Mouse (Mus musculus): ENCODE data around the gene Cracr2a.

Gene Cracr2a

DNA sequence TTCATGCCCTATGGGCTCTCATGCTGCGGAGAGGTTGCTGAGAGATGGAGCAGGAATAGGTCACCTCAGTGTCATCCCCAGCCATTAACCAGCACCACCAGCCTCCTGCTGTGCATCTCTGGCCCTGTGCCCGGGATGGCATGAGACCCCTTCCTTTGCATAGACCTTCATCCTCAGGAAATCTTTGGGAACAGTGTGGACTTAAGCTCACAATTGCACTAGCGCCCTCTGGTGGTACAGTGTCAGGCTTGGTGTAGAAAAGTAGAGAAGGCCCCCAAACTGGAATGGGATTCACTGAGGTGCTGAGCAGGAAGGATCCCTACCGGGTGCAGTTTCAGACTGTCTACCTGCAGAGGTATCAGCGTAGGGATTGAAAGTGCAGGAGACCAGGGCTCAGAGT lies 64.0 kb downstream of the Cracr2a start:
- peak; percentile 42 for DNase-seq (ENCODE audit: low spot score)

GRCm38 (mm10) chr6:127627453-127627852 lies 66.3 kb downstream of the Cracr2a start:
- no peak for DNase-seq (ENCODE audit: low spot score)

DNA sequence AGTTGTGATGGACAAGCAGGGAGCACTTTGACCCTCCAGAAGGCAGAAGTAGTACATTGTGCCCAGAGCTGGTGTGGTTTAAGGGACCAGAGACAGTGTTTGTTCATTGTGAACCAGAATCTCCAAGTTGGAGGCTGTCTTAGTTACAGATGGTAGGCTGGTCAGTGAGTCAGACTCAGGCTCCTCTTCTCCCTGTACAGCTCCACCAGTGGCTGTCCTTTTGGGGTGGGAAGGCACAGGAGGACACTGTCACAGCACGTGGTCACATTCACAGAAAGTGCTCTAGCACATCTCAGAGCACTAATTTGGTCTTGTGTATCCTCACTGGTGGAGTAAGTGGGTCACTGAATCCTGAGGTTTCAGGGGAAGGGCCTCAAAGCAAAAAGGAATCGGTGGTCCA lies 68.1 kb downstream of the Cracr2a start:
- DNase-seq (ENCODE audit: low spot score) = no peak

GRCm38 (mm10) chr6:127634858-127635257 lies 73.7 kb downstream of the Cracr2a start:
- no peak for DNase-seq (ENCODE audit: low spot score)

DNA sequence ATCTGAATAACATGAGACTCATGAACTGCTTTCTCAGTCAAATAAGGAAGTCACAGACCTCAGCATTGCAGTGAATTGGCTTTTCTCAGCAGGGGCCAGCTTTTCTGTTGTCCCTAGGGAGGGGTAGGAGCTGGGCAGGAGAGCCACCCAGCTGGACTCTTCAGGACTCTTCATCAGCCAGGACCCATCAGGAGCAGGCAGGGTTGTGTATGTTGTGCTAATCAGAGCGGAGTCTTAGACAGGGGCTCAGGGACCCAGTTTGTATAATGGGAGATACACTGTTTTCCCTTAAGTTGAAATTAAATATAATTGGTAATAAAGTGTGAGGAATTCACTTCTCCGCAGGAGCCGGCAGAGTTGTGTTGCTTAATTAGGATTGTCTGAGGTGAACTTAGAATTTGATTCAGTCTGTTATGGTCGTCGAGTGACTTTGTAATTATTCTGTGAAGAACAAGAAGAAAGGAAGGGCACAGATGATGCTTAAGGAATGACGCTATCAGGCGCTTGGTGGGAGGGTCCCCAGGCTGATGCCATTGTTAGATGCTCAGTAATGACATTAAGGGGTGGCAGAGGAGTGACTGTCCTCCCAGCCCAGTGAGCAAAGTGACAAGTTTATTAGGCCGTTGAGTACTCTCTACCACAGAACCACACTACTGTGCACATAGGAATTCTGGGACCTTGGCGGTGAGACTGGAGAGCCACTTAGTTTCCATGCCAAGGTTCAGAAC lies 74.5 kb downstream of the Cracr2a start:
- DNase-seq (ENCODE audit: low spot score) = no peak

GRCm38 (mm10) chr6:127641077-127641801 lies 80.1 kb downstream of the Cracr2a start:
- DNase-seq (ENCODE audit: low spot score) = no peak

DNA sequence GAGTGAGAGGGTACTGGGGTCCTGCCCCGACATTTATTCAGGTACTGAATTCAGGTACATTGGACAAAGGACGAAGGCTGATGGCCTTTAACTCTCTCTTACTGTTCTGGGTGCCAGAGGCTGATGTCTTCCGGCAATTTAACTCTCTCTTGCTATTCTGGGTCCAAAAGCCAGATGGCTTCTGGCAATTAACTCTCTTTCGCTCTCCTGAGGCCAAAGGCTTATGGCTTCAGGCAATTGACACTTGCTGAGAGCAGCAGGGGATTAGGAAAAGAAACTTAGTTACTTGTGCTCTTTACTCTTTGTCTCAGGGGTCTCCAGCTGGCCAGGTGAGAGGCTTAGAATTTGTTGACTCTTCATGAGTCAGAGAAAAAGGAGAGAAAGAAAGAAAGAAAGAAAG lies 94.8 kb downstream of the Cracr2a start:
- DNase-seq (ENCODE audit: low spot score) = no peak

DNA sequence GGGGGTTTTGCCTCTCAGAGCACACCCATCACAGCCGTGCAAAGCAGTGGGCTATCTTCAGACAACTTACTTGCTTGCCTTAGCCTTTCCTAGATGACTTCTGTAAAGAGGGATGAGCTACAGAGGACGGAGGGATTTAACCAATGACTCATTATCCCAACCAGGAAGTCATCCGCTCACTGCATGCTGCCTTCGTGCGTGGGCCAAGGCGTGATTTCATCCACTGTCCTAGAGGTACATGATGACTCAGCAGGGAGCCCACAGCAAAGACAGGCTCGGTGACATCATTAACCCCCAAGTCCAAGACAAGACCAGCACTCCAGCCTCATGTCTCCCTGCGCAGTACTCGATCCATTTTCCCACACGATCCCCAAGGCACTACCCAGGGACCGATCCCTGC lies 96.0 kb downstream of the Cracr2a start:
- DNase-seq (ENCODE audit: low spot score) = no peak

DNA sequence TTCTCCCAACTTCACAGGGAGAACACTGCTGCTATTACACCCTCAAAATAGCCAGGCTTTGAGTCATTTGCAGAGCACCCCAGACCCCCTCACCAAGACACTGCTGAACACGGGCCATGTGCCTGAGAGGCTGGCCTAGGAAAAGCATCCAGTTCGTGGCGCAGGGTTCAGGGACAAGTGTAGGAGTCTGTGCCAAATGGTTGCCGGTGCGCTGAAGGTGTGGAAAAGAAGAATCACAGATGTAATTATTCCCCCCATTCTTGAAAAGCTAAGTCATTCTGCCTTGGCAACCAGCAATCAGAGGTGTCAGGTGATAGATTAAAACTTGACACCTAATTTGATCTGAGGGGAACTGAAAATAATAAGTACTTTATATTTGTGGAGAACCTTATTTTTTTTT lies 98.3 kb downstream of the Cracr2a start:
- no peak for DNase-seq (ENCODE audit: low spot score)

GRCm38 (mm10) chr6:127659966-127660365 lies 98.8 kb downstream of the Cracr2a start:
- no peak for DNase-seq (ENCODE audit: low spot score)

DNA sequence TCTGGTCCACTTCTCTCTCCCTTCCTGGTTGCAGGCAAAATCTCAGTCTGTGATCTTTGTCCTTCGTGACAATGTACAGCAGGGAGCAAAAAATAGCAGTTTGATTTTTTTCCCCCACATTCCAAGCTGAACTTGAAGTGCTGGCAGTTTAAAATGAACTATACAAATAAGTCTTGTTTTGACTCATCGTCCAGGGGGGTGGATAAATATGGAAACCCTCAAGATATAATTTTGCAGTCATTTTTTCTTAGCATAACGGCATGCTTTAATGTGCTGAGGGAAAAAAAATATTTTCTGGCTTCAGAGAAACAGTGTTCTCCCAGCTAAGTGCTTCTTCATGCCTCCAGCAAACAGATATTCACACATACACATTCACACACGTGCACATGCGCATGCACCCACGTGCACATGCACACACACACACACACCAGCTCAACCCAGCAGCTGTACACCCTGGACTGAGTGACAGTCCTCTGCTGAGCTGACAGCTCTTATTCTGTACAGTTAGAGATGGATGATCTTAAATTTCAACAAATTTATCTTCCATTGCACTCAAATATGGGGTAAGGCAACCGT lies 100.7 kb downstream of the Cracr2a start:
- DNase-seq (ENCODE audit: low spot score) = no peak

- peak; percentile 68 for DNase-seq (ENCODE audit: low spot score)
Observed at GRCm38 (mm10) chr6:127663263-127663662, 102.1 kb downstream of the Cracr2a start.

GRCm38 (mm10) chr6:127669313-127669712 lies 108.2 kb downstream of the Cracr2a start:
- DNase-seq (ENCODE audit: low spot score) = no peak

- no peak for DNase-seq (ENCODE audit: low spot score)
Observed at GRCm38 (mm10) chr6:127670031-127670430, 108.9 kb downstream of the Cracr2a start.

DNA sequence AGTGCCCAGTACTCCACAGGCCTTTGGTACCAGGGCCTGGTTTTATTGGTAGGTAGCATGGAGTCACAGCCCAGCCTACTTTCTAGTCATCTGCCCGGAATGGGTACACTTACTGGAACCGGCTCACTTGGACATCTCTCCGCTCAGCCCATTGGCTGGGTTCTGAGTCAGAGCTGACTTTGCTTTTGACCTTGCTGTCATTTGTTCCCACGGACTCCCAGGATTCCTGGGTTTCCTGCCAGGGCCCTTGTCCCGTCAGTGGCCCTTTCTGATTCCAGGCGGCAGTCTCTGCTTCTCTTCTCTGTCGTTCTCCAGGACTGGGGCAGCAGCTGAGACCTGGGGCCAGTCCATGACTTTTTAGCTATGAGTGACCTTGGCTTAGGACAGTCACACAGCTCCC lies 110.9 kb downstream of the Cracr2a start:
- DNase-seq (ENCODE audit: low spot score) = no peak

- DNase-seq (ENCODE audit: low spot score) = no peak
Observed at GRCm38 (mm10) chr6:127676866-127677265, 115.7 kb downstream of the Cracr2a start.

GRCm38 (mm10) chr6:127678320-127678719 lies 117.2 kb downstream of the Cracr2a start:
- no peak for DNase-seq (ENCODE audit: low spot score)

- DNase-seq (ENCODE audit: low spot score) = no peak
Observed at GRCm38 (mm10) chr6:127678998-127679397, 117.9 kb downstream of the Cracr2a start.

GRCm38 (mm10) chr6:127680784-127681183 lies 119.6 kb downstream of the Cracr2a start:
- no peak for DNase-seq (ENCODE audit: low spot score)

- DNase-seq (ENCODE audit: low spot score) = no peak
Observed at GRCm38 (mm10) chr6:127683561-127683960, 122.4 kb downstream of the Cracr2a start.

- no peak for DNase-seq (ENCODE audit: low spot score)
Observed at GRCm38 (mm10) chr6:127684981-127685380, 123.8 kb downstream of the Cracr2a start.

GRCm38 (mm10) chr6:127687181-127687860 lies 126.2 kb downstream of the Cracr2a start:
- no peak for DNase-seq (ENCODE audit: low spot score)

GRCm38 (mm10) chr6:127692298-127692697 lies 131.2 kb downstream of the Cracr2a start:
- no peak for DNase-seq (ENCODE audit: low spot score)
